Mouse (Mus musculus): Measurements from ENCODE around the gene Dennd5b.

The Dennd5b gene

DNA sequence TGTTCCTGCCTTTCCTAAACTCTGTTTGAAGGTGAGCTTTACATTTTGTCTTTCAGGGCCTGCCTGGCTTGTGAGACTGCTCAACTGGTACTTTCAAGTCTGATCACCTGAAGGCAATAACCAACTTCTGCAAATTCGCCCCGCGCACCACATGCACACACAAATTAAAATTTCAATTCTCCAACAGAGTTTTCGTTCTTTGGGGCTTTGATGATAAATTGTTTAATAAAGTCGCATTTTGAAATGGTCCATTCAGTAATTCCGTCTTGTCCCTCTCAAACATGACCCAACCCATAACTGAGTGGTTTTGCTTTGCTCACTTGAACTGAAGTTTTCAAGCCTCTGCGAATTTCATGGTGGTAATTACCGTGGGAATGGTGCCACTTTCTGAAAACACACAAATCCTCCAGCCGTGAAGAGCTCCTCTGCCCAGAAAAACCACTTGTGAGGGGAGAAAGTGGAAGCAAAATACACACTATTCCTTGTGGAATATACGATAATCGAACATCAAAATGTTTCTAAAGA is 154.5 kb downstream of the Dennd5b start:
- DNase-seq (ENCODE audit: low spot score in 2 of 2) = no peak

- peak; percentile 95 to 96 for DNase-seq (ENCODE audit: low spot score in 2 of 2)
These were observed 155.1 kb downstream of the Dennd5b start, which contains the start of gene Sinhcaf for GRCm38 (mm10) chr6:148946409-148946742. TSS of gene Sinhcaf (minus strand) at chr6:148946467.

- peak; percentile 11 to 20 for DNase-seq (ENCODE audit: low spot score in 2 of 2)
These were observed 155.7 kb downstream of the Dennd5b start for GRCm38 (mm10) chr6:148945509-148946408.

GRCm38 (mm10) chr6:148944767-148945508 is 156.5 kb downstream of the Dennd5b start:
- peak; percentile 6 to 16 for DNase-seq (ENCODE audit: low spot score in 2 of 2)

DNA sequence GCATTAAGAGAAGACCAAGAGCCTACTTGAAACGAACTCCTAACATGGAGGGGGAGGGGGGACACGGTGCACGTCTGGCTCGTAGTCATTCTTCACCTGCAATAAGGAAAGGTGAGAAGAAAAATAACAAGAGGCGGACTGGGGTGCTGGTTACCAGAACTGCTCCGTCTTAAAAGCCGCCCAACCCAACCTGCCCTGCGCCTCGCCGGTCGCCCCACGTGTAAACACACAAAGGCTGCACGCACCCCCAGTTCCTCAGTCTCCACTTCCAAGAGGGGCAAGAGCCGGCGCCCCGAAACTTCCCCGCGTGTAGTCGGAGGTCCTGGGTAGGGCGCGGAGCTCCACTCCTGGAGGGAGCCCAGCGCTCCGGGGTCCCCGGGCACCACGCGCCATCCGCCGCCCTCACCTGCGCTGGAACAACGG is 157.1 kb downstream of the Dennd5b start:
- DNase-seq (ENCODE audit: low spot score in 2 of 2) = no peak

DNA sequence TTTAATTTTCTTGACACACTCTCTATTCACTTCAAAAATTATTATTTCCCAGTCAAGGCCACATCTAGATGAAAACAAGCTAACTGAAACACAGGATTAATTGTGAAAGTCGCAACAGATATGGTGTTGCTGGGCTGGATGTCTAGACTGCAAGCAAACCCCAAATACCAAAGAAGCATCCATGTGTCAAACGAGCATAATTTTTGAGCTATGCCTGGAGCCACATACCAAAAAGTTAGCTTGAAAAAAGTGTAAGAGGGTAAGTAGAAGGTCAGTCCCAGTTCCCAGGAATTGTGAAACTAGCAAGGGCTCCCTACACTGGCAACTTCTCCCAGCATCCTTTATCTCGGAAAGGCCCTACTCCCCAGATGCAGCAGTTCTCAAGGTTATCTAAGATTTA is 157.8 kb downstream of the Dennd5b start:
- DNase-seq (ENCODE audit: low spot score in 2 of 2) = no peak

DNA sequence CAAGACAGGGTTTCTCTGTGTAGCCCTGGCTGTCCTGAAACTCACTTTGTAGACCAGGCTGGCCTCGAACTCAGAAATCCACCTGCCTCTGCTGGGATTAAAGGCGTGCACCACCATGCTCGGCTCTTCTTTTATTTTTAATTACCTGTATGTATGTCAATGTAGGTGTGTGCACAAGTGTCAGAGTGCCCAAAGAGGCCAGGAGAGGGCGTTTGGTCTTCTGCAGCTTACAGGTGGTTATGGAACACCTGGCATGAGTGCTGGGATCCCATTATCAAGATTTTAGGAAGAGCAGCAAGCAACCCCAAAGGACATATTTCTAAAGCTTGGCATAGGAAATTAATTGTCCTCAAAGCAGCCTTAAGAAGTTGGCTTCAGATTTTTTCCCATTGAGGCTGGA is 159.1 kb downstream of the Dennd5b start:
- DNase-seq (ENCODE audit: low spot score in 2 of 2) = no peak

GRCm38 (mm10) chr6:148941880-148942279 is 159.6 kb downstream of the Dennd5b start:
- DNase-seq (ENCODE audit: low spot score in 2 of 2) = no peak

DNA sequence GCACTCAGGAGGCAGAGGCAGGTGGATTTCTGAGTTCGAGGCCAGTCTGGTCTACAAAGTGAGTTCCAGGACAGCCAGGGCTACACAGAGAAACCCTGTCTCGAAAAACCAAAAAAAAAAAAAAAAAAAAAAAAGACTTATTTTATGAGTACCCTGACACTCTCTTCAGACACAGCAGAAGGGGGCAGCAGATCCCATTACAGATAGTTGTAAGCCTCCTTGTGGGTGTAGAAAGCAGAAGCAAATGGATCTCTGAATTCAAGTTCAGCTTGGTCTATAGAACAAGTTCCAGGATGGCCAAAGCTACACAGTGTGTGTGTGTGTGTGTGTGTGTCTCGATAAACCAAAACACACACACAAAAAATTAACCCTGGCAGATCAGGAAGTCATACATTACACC is 161.1 kb downstream of the Dennd5b start:
- peak in 1 of 2 experiments; percentile 16 for DNase-seq (ENCODE audit: low spot score in 2 of 2)

Measured in frontal cortex, postnatal 36 days (tissue).